Mouse (Mus musculus): ENCODE data around the gene Ube2m. TPM values are rescaled to one million over a fixed set of nuclear protein-coding genes. Genes with fewer than 3 reads are reported as not detected.

The Ube2m gene
- polyA plus RNA-seq, 1 experiment from 2014 or later: 124 TPM

Other genes starting within 250 kb of the Ube2m start
- gene Zscan18, start 234.6 kb downstream of the Ube2m start, polyA plus RNA-seq (2014; fragmentation: Nextera tagmentation; extraction: Ambion mirVana): 7.6 and 8.4 TPM in 2 replicates
- gene Zfp329, start 219.4 kb downstream of the Ube2m start, polyA plus RNA-seq (2014; fragmentation: Nextera tagmentation; extraction: Ambion mirVana): 15.1 and 16.2 TPM in 2 replicates
- 28.7 and 29.5 TPM in 2 replicates for gene Zfp110, start 203.5 kb downstream of the Ube2m start, polyA plus RNA-seq (2014; fragmentation: Nextera tagmentation; extraction: Ambion mirVana)
- gene Zfp128, start 157.1 kb downstream of the Ube2m start, polyA plus RNA-seq (2014; fragmentation: Nextera tagmentation; extraction: Ambion mirVana): 4.4 and 4.8 TPM in 2 replicates
- 17.4 and 21.6 TPM in 2 replicates for gene Zscan22, start 140.5 kb downstream of the Ube2m start, polyA plus RNA-seq (2014; fragmentation: Nextera tagmentation; extraction: Ambion mirVana)
- gene Rps5, start 116.0 kb downstream of the Ube2m start, polyA plus RNA-seq (2014; fragmentation: Nextera tagmentation; extraction: Ambion mirVana): 1,510 and 1,578 TPM in 2 replicates
- gene Rnf225, start 110.9 kb downstream of the Ube2m start, polyA plus RNA-seq (2014; fragmentation: Nextera tagmentation; extraction: Ambion mirVana): 0.45 and 0.63 TPM in 2 replicates
- gene Zfp324, start 72.4 kb downstream of the Ube2m start, polyA plus RNA-seq (2014; fragmentation: Nextera tagmentation; extraction: Ambion mirVana): 7.4 and 8.3 TPM in 2 replicates
- gene Zfp446, start 60.4 kb downstream of the Ube2m start, polyA plus RNA-seq (2014; fragmentation: Nextera tagmentation; extraction: Ambion mirVana): 5.4 and 6.5 TPM in 2 replicates
- 0.38 TPM in 1 of 2 replicates, not detected in the other for gene Slc27a5, start 40.1 kb downstream of the Ube2m start, polyA plus RNA-seq (2014; fragmentation: Nextera tagmentation; extraction: Ambion mirVana)
- 390 and 414 TPM in 2 replicates for gene Trim28, start 39.2 kb downstream of the Ube2m start, polyA plus RNA-seq (2014; fragmentation: Nextera tagmentation; extraction: Ambion mirVana)
- gene Zbtb45, start 28.2 kb downstream of the Ube2m start, polyA plus RNA-seq (2014; fragmentation: Nextera tagmentation; extraction: Ambion mirVana): 23.7 and 26.9 TPM in 2 replicates
- 157 and 161 TPM in 2 replicates for gene Chmp2a, start 3.5 kb downstream of the Ube2m start, polyA plus RNA-seq (2014; fragmentation: Nextera tagmentation; extraction: Ambion mirVana)
- 2.5 and 2.7 TPM in 2 replicates for gene Mzf1, start 16.5 kb upstream of the Ube2m start, polyA plus RNA-seq (2014; fragmentation: Nextera tagmentation; extraction: Ambion mirVana)
- not detected in 2 replicates for gene Vmn1r85, start 56.9 kb upstream of the Ube2m start, polyA plus RNA-seq (2014; fragmentation: Nextera tagmentation; extraction: Ambion mirVana)
- gene Vmn1r86, start 81.6 kb upstream of the Ube2m start, polyA plus RNA-seq (2014; fragmentation: Nextera tagmentation; extraction: Ambion mirVana): not detected in 2 replicates
- not detected in 2 replicates for gene Vmn1r87, start 101.9 kb upstream of the Ube2m start, polyA plus RNA-seq (2014; fragmentation: Nextera tagmentation; extraction: Ambion mirVana)
- gene Vmn1r88, start 121.3 kb upstream of the Ube2m start, polyA plus RNA-seq (2014; fragmentation: Nextera tagmentation; extraction: Ambion mirVana): 0.03 TPM in 1 of 2 replicates, not detected in the other
- not detected in 2 replicates for gene Vmn1r89, start 174.7 kb upstream of the Ube2m start, polyA plus RNA-seq (2014; fragmentation: Nextera tagmentation; extraction: Ambion mirVana)
- gene Lig1, start 239.0 kb upstream of the Ube2m start, polyA plus RNA-seq (2014; fragmentation: Nextera tagmentation; extraction: Ambion mirVana): 110 and 115 TPM in 2 replicates
- gene Zswim9, start 240.4 kb upstream of the Ube2m start, polyA plus RNA-seq (2014; fragmentation: Nextera tagmentation; extraction: Ambion mirVana): 4.7 and 6.0 TPM in 2 replicates

Measured in intestine, embryonic 14.5 days (tissue).